Mouse (Mus musculus) neural tube, embryonic 12.5 days (tissue): Measurements from ENCODE around the gene Dcst2. TPM values are rescaled to one million over a fixed set of nuclear protein-coding genes. Genes with fewer than 3 reads are reported as not detected.

Experiments used
- ATAC-seq: fragments of 200-750 bp; cut with Nextera tagmentation; 2 replicates; pipeline ENCODE4 v1.8.0; 2017; ENCODE audit warnings: low read depth, mild to moderate bottlenecking, moderate TSS enrichment, moderate library complexity; ENCODE audit not compliant: low FRiP score
- H3K27ac ChIP-seq: fragments of 300-500 bp; sonication (generic); 2 replicates; pipeline ENCODE4 v1.5.1; 2016
- H3K27me3 ChIP-seq: fragments of 300-500 bp; sonication (generic); replicated peaks from 2 replicates; pipeline ENCODE4 v1.6.1; 2016; ENCODE audit warnings: mild to moderate bottlenecking
- H3K36me3 ChIP-seq: fragments of 300-500 bp; sonication (generic); 2 replicates; pipeline ENCODE4 v1.6.1; 2016; ENCODE audit warnings: mild to moderate bottlenecking
- H3K4me1 ChIP-seq: fragments of 300-500 bp; sonication (generic); 2 replicates; pipeline ENCODE4 v1.6.1; 2016
- H3K4me2 ChIP-seq: fragments of 300-500 bp; sonication (generic); replicated peaks from 2 replicates; pipeline ENCODE4 v1.6.1; 2016; ENCODE audit warnings: mild to moderate bottlenecking
- H3K4me3 ChIP-seq: fragments of 300-500 bp; sonication (generic); 2 replicates; pipeline ENCODE4 v1.5.1; 2016
- H3K9ac ChIP-seq: fragments of 300-500 bp; sonication (generic); 2 replicates; pipeline ENCODE4 v1.6.1; 2016; ENCODE audit warnings: mild to moderate bottlenecking
- H3K9me3 ChIP-seq: fragments of 300-500 bp; sonication (generic); 2 replicates; pipeline ENCODE4 v1.6.1; 2016; ENCODE audit warnings: mild to moderate bottlenecking
- WGBS: fragments of 180-500 bp; shearing (Covaris S2); methylation state at CpG from one replicate; pipeline ENCODE4 v1.1.7; 2016; 5-methylcytosine and 5-hydroxymethylcytosine counted together
- polyA plus RNA-seq: library from polyadenylated mRNA; unstranded; fragments of >200 nt; fragmentation: Nextera tagmentation; extraction: Ambion mirVana; gene quantifications from 2 replicates; pipeline ENCODE4 v1.2.1, GENCODE M21; 2016

The Dcst2 gene
- polyA plus RNA-seq, 1 experiment from 2014 or later, result 0.10 TPM

- Histone ChIP-seq H3K9me3 (no peaks in the 10 kb centered on the region), H3K27ac (no peak within 1 kb of the TSS), H3K4me2 (peak within 1 kb of the TSS; percentile 95), H3K4me1 (peaks cover 22% of the 10 kb centered on the region), H3K9ac (peak within 1 kb of the TSS; percentile 71), H3K36me3 (peaks cover 10% of the 10 kb centered on the region; the same call in 1 of the 2 replicates), H3K4me3 (peak within 1 kb of the TSS; percentile 59), H3K27me3 (peaks cover 11% of the 10 kb centered on the region)
- peak; percentile 90 for ATAC-seq
- WGBS, result 1% methylated on average over 56 of the region's 59 CpGs
These were observed 11.8 kb upstream of the Dcst2 start, which contains the start of gene Adam15 for GRCm38 (mm10) chr3:89349869-89350501. TSS of gene Adam15 (minus strand) at chr3:89349996.

- Histone ChIP-seq H3K27ac (no peak overlapping the region), H3K4me1 (peaks cover 24% of the 10 kb centered on the region), H3K9ac (no peak overlapping the region), H3K4me2 (no peak overlapping the region), H3K9me3 (no peaks in the 10 kb centered on the region), H3K4me3 (no peak overlapping the region), H3K27me3 (peaks cover 11% of the 10 kb centered on the region), H3K36me3 (no peaks in the 10 kb centered on the region)
- 63% methylated on average over 5 of the region's 5 CpGs for WGBS
- no peak for ATAC-seq
These were observed 10.5 kb upstream of the Dcst2 start for GRCm38 (mm10) chr3:89351271-89351670.

- 17% methylated on average over 5 of the region's 5 CpGs for WGBS
- ATAC-seq, result peak; percentile 39
These were observed 6.8 kb upstream of the Dcst2 start for GRCm38 (mm10) chr3:89354816-89355511.

GRCm38 (mm10) chr3:89355512-89355902 is 6.3 kb upstream of the Dcst2 start:
- Histone ChIP-seq H3K4me2 (no peak overlapping the region), H3K9ac (no peak overlapping the region), H3K36me3 (no peaks in the 10 kb centered on the region), H3K9me3 (no peaks in the 10 kb centered on the region), H3K27ac (no peak overlapping the region), H3K27me3 (0 out of 2 replicates have a peak, but pooled peaks cover 2% of the 10 kb centered on the region), H3K4me3 (no peak overlapping the region), H3K4me1 (peaks cover 6% of the 10 kb centered on the region; the same call in 1 of the 2 replicates)
- ATAC-seq, result no peak
- WGBS, result 82% methylated on average over 6 of the region's 6 CpGs

More at GRCm38 (mm10) chr3:89354816-89355511, 6.8 kb upstream of the Dcst2 start:
- 0 out of 2 replicates have a peak, but pooled peaks cover 2% of the 10 kb centered on the region for H3K27me3 ChIP-seq
- H3K9ac ChIP-seq, result no peak overlapping the region
- no peak overlapping the region for H3K27ac ChIP-seq
- peaks cover 11% of the 10 kb centered on the region; the same call in 1 of the 2 replicates for H3K4me1 ChIP-seq
- no peak overlapping the region for H3K4me3 ChIP-seq
- H3K36me3 ChIP-seq, result no peaks in the 10 kb centered on the region
- H3K9me3 ChIP-seq, result no peaks in the 10 kb centered on the region
- no peak overlapping the region for H3K4me2 ChIP-seq

GRCm38 (mm10) chr3:89356029-89356428 is 5.7 kb upstream of the Dcst2 start:
- 72% methylated on average over 9 of the region's 9 CpGs for WGBS
- no peak overlapping the region for H3K4me3 ChIP-seq
- H3K27me3 ChIP-seq, result no peaks in the 10 kb centered on the region
- 0 out of 2 replicates have a peak, but pooled peaks cover 4% of the 10 kb centered on the region for H3K4me1 ChIP-seq
- no peaks in the 10 kb centered on the region for H3K9me3 ChIP-seq
- ATAC-seq, result no peak
- no peak overlapping the region for H3K9ac ChIP-seq
- H3K4me2 ChIP-seq, result no peak overlapping the region
- no peaks in the 10 kb centered on the region for H3K36me3 ChIP-seq
- no peak overlapping the region for H3K27ac ChIP-seq

- no peaks in the 10 kb centered on the region for H3K27me3 ChIP-seq
- 0 out of 2 replicates have a peak, but pooled peaks cover 4% of the 10 kb centered on the region for H3K4me1 ChIP-seq
- H3K4me3 ChIP-seq, result no peak overlapping the region
- no peaks in the 10 kb centered on the region for H3K36me3 ChIP-seq
- H3K27ac ChIP-seq, result no peak overlapping the region
- 68% methylated on average over 6 of the region's 6 CpGs for WGBS
- H3K9me3 ChIP-seq, result no peaks in the 10 kb centered on the region
- ATAC-seq, result no peak
- H3K9ac ChIP-seq, result no peak overlapping the region
- H3K4me2 ChIP-seq, result no peak overlapping the region
These were observed 2.1 kb upstream of the Dcst2 start for GRCm38 (mm10) chr3:89359630-89360029.

DNA sequence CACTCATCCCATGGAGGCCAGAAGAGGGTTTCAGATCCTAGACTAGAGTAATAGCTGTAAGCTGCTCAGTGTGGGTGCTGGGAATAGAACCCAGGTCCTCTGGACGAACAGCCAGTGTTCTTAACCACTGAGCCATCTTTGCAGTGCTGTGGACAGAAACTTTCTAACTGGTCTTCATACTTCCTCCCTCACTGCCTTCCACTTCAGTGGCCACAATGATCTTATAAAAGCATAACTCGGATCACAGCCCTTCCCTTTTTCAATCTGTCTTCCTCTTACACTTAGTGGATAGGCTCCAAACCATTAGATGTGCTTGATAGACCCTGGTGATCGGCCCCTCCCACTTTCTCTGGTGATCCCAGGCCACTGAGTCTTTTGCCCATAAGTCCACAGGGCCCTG is 1.5 kb upstream of the Dcst2 start:
- no peaks in the 10 kb centered on the region for H3K4me1 ChIP-seq
- WGBS, result 79% methylated on average over 3 of the region's 3 CpGs
- no peak overlapping the region for H3K27ac ChIP-seq
- no peaks in the 10 kb centered on the region for H3K36me3 ChIP-seq
- no peaks in the 10 kb centered on the region for H3K9me3 ChIP-seq
- H3K27me3 ChIP-seq, result no peaks in the 10 kb centered on the region
- ATAC-seq, result no peak
- no peak overlapping the region for H3K9ac ChIP-seq
- no peak overlapping the region for H3K4me2 ChIP-seq
- H3K4me3 ChIP-seq, result no peak overlapping the region

DNA sequence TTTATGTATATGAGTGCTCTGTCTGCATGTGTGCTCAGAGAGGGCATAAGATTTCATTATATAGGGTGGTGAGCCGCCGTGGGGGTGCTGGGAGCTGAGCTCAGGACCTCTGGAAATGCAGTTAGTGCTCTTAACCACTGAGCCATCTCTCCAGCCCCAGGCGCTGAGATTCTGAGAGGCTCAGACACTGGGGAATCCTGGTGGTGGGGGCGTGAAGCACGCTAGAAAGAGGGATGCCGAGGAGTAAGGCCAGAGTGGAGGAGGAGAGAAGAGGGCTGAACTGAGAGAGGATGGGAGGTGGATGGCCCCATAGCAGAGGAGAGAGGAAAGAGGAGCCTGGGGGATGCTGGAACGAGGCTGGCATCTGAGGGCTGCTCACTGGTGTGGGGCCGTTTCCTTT is 2.9 kb downstream of the Dcst2 start:
- Histone ChIP-seq H3K27me3 (no peaks in the 10 kb centered on the region), H3K36me3 (no peaks in the 10 kb centered on the region), H3K4me1 (no peaks in the 10 kb centered on the region), H3K9ac (no peak overlapping the region), H3K9me3 (no peaks in the 10 kb centered on the region), H3K27ac (no peak overlapping the region), H3K4me3 (no peak overlapping the region), H3K4me2 (no peak overlapping the region)
- ATAC-seq, result no peak
- WGBS, result 66% methylated on average over 8 of the region's 8 CpGs

GRCm38 (mm10) chr3:89365153-89365485 is 3.3 kb downstream of the Dcst2 start, which contains the start of gene Dcst1:
TSS of gene Dcst1 (minus strand) at chr3:89365253.
- Histone ChIP-seq H3K27ac (no peak within 1 kb of the TSS), H3K4me2 (no peak within 1 kb of the TSS), H3K4me3 (no peak within 1 kb of the TSS), H3K36me3 (no peaks in the 10 kb centered on the region), H3K4me1 (no peaks in the 10 kb centered on the region), H3K27me3 (no peaks in the 10 kb centered on the region), H3K9ac (no peak within 1 kb of the TSS), H3K9me3 (no peaks in the 10 kb centered on the region)
- WGBS, result 82% methylated on average over 11 of the region's 11 CpGs
- ATAC-seq, result no peak

DNA sequence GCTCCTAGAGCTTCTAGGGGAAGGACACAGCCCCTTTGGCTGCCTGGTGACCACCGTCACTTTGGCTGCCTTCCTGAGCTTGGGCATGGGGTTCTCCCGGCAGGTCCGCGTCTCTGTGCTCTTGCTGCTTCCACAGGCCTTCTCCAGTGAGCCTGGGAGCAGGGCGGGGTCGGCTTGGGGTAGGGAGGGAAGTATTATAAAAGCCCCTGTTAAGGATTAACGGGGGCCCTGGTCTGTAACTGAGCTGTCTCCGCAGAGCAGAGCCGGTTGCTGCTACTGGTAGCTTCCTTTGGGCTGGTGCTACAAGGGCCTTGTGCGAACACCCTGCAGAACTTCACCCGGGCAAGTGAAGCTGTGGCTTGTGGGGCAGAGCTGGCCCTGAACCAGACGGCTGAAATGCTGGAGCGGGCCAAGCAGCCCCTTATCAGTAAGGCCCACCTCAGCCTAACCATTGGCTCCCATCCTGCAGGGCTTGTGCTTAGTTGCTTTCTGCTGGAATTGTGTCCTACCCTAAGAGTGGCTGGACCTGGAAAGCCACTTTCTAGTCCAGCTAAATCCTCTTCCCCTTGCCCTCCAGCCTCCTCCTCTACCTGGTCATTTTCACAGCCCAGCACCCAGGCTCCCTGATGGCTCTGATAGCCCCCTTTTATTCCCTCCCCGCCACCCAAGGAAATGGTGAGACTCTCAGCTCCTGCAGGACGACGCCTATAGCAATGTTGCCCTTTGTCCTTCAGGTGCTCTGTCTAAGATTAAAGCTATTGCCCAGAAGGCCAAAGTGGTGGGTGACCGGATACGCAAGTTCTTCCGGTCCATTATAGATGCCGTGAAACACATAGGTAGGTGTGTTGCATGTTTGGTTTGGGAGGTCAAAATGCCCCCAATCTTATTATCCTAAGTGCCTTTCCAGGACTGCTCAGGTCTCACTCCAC is 4.0 kb downstream of the Dcst2 start:
- WGBS, result 71% methylated on average over 20 of the region's 20 CpGs
- no peaks in the 10 kb centered on the region for H3K4me1 ChIP-seq
- H3K36me3 ChIP-seq, result no peaks in the 10 kb centered on the region
- H3K4me2 ChIP-seq, result no peak overlapping the region
- no peaks in the 10 kb centered on the region for H3K27me3 ChIP-seq
- no peak overlapping the region for H3K9ac ChIP-seq
- no peaks in the 10 kb centered on the region for H3K9me3 ChIP-seq
- H3K27ac ChIP-seq, result no peak overlapping the region
- H3K4me3 ChIP-seq, result no peak overlapping the region
- no peak for ATAC-seq

GRCm38 (mm10) chr3:89367338-89367737 is 5.6 kb downstream of the Dcst2 start:
- Histone ChIP-seq H3K4me1 (no peaks in the 10 kb centered on the region), H3K9ac (no peak overlapping the region), H3K27me3 (no peaks in the 10 kb centered on the region), H3K27ac (no peak overlapping the region), H3K36me3 (no peaks in the 10 kb centered on the region), H3K4me3 (no peak overlapping the region), H3K4me2 (no peak overlapping the region), H3K9me3 (no peaks in the 10 kb centered on the region)
- WGBS, result 79% methylated on average over 11 of the region's 11 CpGs
- ATAC-seq, result no peak
